Mouse (Mus musculus) frontal cortex, adult (tissue): ENCODE data around the gene Cpm.

ENCODE experiments used
- ATAC-seq: cut with Nextera tagmentation; 2 replicates; pipeline ENCODE4 v1.9.2; 2017; ENCODE audit warnings: mild to moderate bottlenecking, moderate library complexity, mixed read lengths; ENCODE audit not compliant: low TSS enrichment

Gene Cpm

GRCm38 (mm10) chr10:117619041-117619861 is 10.0 kb upstream of the Cpm start:
- ATAC-seq: no peak

GRCm38 (mm10) chr10:117619862-117620179 is 9.5 kb upstream of the Cpm start:
- ATAC-seq: no peak

DNA sequence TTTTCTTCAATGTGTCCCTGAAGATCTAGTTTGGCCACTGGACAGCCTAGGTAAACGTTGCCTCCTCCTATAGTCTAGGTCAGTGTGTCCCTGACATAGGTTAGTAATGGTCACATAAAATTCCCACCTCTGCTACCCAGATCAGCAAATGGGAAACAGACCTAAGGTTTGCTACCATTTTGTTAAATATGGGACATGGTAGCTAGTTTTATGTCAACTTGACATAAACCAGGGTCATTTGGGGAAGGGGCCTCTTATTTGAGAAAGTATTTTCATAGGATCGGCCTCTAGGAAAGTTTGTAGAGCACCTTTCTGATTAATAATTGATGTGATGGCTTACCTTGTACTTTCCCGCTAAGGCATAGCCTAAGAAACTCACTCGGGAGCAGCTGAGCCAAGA is 8.8 kb upstream of the Cpm start:
- ATAC-seq: no peak

DNA sequence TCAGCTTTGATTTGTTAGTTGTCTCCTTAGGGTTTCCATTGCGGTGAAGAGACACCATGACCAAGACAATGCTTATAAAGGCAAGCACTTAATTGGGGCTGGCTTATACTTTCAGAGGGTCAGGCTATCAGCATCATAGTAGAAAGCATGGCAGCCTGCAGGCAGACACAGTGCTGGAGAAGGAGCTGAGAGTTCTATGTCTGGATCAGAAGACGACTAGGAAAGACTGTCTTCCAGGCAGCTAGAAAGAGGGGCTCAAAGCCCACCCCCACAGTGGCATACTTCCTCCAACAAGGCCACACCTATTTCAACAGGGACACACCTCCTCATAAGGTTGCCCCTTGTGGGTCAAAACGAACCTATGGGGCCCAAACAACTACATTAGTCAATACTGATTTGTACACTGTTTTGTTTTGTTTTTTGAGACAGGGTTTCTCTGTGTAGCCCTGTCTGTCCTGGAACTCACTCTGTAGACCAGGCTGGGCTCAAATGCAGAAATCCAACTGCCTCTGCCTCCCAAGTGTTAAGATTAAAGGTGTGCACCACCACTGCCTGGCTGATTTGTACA is 8.3 kb upstream of the Cpm start:
- ATAC-seq: no peak

DNA sequence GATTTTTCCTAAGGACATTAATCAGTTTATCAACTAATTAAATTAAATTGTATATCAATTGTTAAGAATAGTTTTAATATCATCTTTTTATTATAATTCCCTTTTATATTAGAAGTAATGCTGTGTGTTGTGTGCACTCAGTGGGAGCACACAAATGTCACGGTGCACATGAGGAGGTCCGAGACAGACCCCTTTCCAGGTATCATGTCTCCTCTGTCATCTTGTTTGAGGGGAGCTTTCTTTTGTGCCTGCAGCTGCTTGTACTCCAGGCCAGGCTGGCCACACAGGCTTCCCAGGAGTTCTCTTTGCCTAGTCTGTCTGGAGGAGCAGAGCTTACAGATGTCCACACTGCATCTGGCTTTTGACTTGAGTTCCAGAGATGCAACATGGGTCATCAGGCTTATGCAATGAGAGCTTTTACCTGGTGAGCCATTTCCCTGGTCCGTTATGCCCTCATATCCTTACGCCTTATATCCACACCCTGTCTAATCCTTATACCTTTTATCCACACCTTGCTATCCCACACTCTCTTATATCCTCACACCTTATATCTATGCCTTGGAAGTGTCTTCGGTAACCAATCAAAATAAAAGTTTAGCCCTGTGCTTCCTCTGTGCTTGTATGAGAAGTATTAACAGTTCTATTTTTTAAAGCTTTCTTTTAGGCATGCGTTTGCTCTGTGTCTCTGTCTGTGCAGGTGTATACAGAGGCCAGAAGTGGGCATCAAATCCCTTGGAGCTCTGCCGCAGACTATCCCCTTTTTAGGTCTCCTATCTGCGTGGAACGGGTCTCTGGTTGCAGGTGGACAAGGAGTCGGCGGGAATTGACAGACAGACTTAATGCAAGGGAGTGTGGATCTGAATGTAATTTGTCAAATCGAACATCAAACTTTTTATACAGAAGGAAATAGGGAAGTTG is 7.4 kb upstream of the Cpm start:
- no peak for ATAC-seq

DNA sequence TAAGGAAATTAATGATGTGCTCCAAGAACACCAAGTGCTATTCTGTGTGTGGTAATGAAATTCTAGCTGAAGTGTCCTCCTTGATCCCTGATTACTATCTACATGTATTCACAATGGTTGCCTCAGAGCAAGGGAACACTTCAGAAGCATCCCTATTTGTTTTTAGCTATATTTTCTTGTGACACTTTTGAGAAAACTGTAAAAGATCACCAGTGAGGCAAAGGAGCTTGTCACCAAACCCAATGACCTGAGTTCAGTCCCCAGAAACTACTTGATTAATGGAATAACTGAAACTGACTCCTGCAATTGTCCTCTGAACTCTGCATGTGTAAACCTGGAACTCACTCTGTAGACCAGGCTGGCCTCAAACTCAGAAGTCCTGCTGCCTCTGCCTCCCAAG is 5.9 kb upstream of the Cpm start:
- ATAC-seq: no peak

DNA sequence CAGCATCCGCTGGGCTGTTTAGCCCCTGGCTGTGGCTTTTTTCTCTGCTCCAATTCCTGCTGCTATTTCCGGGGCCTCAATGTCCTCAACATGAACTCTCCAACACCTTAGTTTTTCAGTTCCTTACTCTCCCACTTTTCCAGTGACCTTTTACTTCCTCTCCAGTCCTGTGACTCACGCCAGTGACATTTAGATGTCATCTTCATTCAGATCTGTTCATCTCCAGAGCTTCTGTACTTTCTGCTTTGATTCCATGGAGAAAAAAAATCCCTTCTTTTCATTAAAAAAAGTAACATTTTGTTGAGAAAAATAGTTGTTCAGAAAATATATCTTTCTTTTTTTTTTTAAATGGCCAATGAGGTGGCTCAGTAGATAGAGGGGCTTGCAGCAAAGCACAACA is 5.1 kb upstream of the Cpm start:
- no peak for ATAC-seq

DNA sequence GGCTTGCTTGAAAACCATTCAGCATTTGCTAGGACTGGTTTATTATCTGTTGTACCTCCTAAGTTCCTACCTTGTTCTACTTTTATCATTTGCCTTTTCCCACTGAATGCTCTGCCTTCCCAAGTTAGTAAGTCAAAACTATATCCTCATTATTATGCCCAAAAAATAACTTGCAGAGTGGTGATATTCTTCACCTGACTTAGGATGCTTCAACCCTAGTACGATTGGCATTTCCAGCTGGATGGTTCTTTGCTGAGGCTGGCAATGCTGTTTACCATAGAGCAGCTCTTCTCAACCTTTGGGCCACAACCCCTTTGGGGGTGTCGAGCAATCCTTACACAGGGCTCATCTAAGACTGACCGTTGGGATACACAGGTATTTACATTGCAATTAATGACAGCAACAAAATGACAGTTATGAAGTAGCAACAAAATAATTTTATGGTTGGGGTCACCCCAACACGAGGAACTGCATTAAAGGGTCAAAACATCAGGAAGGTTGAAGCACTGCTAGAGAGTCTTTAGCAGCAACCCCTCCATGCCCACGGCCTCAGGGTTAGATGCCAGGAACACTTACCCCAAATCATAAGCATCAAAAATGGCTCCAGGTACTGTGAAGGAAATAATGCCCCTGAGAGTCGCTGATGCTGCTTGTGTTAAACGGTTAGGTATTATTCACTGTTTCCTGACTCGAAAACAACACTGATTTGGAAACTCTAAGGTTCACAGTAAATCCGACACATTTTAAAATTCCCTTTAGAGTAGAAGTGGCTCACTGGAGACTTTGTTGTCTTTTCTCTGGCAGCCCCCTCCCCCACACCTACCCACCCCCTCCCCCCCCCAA is 4.4 kb upstream of the Cpm start:
- ATAC-seq: no peak

DNA sequence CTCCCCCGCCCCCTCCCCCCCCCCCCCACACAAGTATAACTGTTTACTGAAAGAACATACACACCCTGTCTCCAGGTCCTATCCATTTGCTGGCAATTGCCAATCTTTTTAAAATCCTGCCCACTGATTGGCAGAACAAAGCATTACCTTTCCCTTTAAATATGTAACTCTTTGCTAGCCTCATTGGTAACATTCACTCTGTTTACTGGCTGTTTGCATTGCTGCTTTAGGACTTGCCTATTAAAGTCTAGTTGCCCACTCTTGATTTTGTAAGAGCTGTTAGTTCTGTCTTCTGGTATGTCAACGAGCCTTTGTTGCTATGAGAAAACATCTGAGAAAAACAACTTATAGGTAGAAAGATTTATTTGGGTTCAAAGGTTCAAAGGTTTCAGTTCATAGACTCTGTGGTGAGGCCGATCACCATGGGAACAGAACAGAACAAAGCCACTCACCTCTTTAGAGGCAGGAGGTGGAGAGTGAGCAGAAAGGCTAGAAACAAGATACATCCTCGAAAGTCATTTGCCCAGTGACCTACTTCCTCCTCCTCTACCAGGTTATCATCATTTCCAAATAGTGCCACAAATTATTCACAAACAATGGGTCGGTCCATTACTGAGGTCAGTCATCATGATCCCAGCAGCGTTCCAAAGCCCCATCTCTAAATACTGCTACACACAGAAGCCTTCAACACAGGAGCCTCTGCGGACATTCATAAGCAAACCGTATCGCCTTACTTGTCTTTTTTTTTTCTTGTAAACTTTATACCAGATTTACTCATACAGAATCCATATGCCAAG is 3.6 kb upstream of the Cpm start:
- ATAC-seq: no peak

DNA sequence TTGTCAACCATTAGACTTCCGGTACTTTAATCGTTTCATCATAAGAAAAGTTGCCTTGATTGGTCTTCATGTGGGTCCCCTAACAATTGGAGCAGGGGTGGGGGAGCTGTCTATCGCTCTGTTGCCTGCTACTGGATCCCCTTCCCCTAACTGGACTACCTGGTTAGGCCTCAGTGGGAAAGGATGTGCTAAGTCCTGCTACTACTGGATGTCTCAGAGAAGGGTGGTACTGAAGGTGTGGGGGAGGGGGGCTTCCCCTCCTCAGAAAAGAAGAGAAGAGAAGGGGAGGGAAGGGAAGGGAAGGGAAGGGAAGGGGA is 3.0 kb upstream of the Cpm start:
- ATAC-seq: no peak

- no peak for ATAC-seq
Measured at GRCm38 (mm10) chr10:117626840-117627615, 2.3 kb upstream of the Cpm start.

GRCm38 (mm10) chr10:117627616-117627930 is 1.7 kb upstream of the Cpm start:
- no peak for ATAC-seq

GRCm38 (mm10) chr10:117627949-117628348 is 1.4 kb upstream of the Cpm start:
- no peak for ATAC-seq

GRCm38 (mm10) chr10:117628363-117629168 is 734 bp upstream of the Cpm start:
- ATAC-seq: no peak; the same call in 1 of the 2 replicates

DNA sequence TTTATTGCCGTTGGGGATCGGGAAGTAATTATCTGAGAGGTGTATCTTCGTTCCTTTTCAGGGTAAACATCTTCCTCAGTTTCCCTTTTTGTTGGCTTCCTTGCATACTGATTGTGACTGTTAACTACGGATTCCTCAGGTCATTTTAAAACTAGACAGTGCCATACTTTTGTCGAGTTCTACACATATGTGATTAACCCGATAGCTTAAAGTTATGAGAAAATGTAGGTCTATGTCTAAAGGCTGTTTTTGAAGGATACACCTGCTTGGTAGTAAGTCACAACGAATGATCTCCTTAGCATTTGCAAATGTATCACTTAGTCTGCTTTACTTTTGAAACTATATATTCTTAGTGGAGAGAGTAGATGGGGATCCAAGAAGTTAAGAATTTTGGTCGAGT is 876 bp downstream of the Cpm start:
- ATAC-seq: no peak

GRCm38 (mm10) chr10:117630810-117631209 is 1.5 kb downstream of the Cpm start:
- ATAC-seq: no peak

- ATAC-seq: no peak
Measured at GRCm38 (mm10) chr10:117631562-117632259, 2.4 kb downstream of the Cpm start.

GRCm38 (mm10) chr10:117632394-117632793 is 3.1 kb downstream of the Cpm start:
- ATAC-seq: no peak

GRCm38 (mm10) chr10:117633564-117634208 is 4.4 kb downstream of the Cpm start:
- ATAC-seq: no peak
